Mouse (Mus musculus): Measurements from ENCODE around the gene Gm11027. TPM values are rescaled to one million over a fixed set of nuclear protein-coding genes. Genes with fewer than 3 reads are reported as not detected.

Gene Gm11027
- total RNA-seq, 2 experiments from 2014 or later, result not detected

Other genes starting within 250 kb of the Gm11027 start
- 48.7 and 59.7 TPM in 2 replicates for gene Zfp386, start 227.7 kb upstream of the Gm11027 start, total RNA-seq (2015)
- 35.5 and 37.2 TPM in 2 replicates for gene Zfp386, start 227.7 kb upstream of the Gm11027 start, total RNA-seq (2017)
- 0.64 and 2.3 TPM in 2 replicates for gene Vipr2, start 197.7 kb upstream of the Gm11027 start, total RNA-seq (2015)
- 2.4 and 3.4 TPM in 2 replicates for gene Vipr2, start 197.7 kb upstream of the Gm11027 start, total RNA-seq (2017)
- gene Wdr60, start 12.4 kb upstream of the Gm11027 start, total RNA-seq (2015), result 3.3 and 16.3 TPM in 2 replicates
- gene Wdr60, start 12.4 kb upstream of the Gm11027 start, total RNA-seq (2017), result 5.1 and 8.4 TPM in 2 replicates
- 37.6 and 41.7 TPM in 2 replicates for gene Esyt2, start 5.8 kb downstream of the Gm11027 start, total RNA-seq (2015)
- gene Esyt2, start 5.8 kb downstream of the Gm11027 start, total RNA-seq (2017), result 31.6 and 47.6 TPM in 2 replicates
- gene Ncapg2, start 130.0 kb downstream of the Gm11027 start, total RNA-seq (2015), result 68.9 and 72.7 TPM in 2 replicates
- gene Ncapg2, start 130.0 kb downstream of the Gm11027 start, total RNA-seq (2017), result 139 and 142 TPM in 2 replicates
- gene Ptprn2, start 210.3 kb downstream of the Gm11027 start, total RNA-seq (2015), result not detected in 2 replicates
- gene Ptprn2, start 210.3 kb downstream of the Gm11027 start, total RNA-seq (2017), result not detected in 2 replicates